Mouse (Mus musculus) CD4-positive, CD25-positive, alpha-beta regulatory T cell, adult 9 weeks (primary cell): Measurements from ENCODE around the gene Foxa3. TPM values are rescaled to one million over a fixed set of nuclear protein-coding genes. Genes with fewer than 3 reads are reported as not detected.

Experiments
- polyA plus RNA-seq: library from polyadenylated mRNA; unstranded; fragments of 100-300 nt; shearing (Covaris generic); gene quantifications from one replicate; pipeline ENCODE4 v1.2.1, GENCODE M21; 2017

Gene Foxa3
- not detected for polyA plus RNA-seq

GRCm38 (mm10) chr7:19023357-19023814 lies at the start of gene Foxa3:
TSS of gene Foxa3 (minus strand) at chr7:19023538.

GRCm38 (mm10) chr7:19054047-19054776 lies 30.9 kb upstream of the Foxa3 start, which contains the start of gene Rsph6a:
TSS of gene Rsph6a (plus strand) at chr7:19054690.

GRCm38 (mm10) chr7:19024096-19024506 lies 763 bp upstream of the Foxa3 start, which contains the start of gene Sympk:
TSS of gene Sympk (plus strand) at chr7:19024377.

GRCm38 (mm10) chr7:19003902-19004630 lies 19.3 kb downstream of the Foxa3 start, which contains the start of gene Irf2bp1:
TSS of gene Irf2bp1 (plus strand) at chr7:19004044.

GRCm38 (mm10) chr7:18990601-18991295 lies 32.6 kb downstream of the Foxa3 start, which contains the start of gene Mypop:
TSS of gene Mypop (plus strand) at chr7:18991245.

GRCm38 (mm10) chr7:18987100-18987499 lies 36.2 kb downstream of the Foxa3 start, which contains the start of gene Nanos2:
TSS of gene Nanos2 (plus strand) at chr7:18987400.

Other genes with a start within 250 kb of the Foxa3 start
- gene Psg19, start 225.0 kb downstream of the Foxa3 start, polyA plus RNA-seq: not detected
- not detected for gene Psg17, start 201.9 kb downstream of the Foxa3 start, polyA plus RNA-seq
- not detected for gene Mill2, start 183.6 kb downstream of the Foxa3 start, polyA plus RNA-seq
- gene Pglyrp1, start 152.2 kb downstream of the Foxa3 start, polyA plus RNA-seq: 189 TPM
- 20.1 TPM for gene Ccdc61, start 113.1 kb downstream of the Foxa3 start, polyA plus RNA-seq
- 0.06 TPM for gene Nova2, start 97.7 kb downstream of the Foxa3 start, polyA plus RNA-seq
- not detected for gene Nanos2, start 36.1 kb downstream of the Foxa3 start, polyA plus RNA-seq
- gene Mypop, start 32.3 kb downstream of the Foxa3 start, polyA plus RNA-seq: 3.5 TPM
- gene Irf2bp1, start 19.5 kb downstream of the Foxa3 start, polyA plus RNA-seq: 3.1 TPM
- gene Sympk, start 839 bp upstream of the Foxa3 start, polyA plus RNA-seq: 19.0 TPM
- gene Rsph6a, start 31.2 kb upstream of the Foxa3 start, polyA plus RNA-seq: not detected
- gene Dmwd, start 52.7 kb upstream of the Foxa3 start, polyA plus RNA-seq: not detected
- gene Dmpk, start 60.3 kb upstream of the Foxa3 start, polyA plus RNA-seq: 0.42 TPM
- gene Six5, start 71.1 kb upstream of the Foxa3 start, polyA plus RNA-seq: 0.15 TPM
- not detected for gene Gm4969, start 94.8 kb upstream of the Foxa3 start, polyA plus RNA-seq
- 28.3 TPM for gene Fbxo46, start 96.3 kb upstream of the Foxa3 start, polyA plus RNA-seq
- 17.4 TPM for gene Qpctl, start 125.8 kb upstream of the Foxa3 start, polyA plus RNA-seq
- gene Snrpd2, start 126.2 kb upstream of the Foxa3 start, polyA plus RNA-seq: 54.7 TPM
- not detected for gene Gipr, start 142.6 kb upstream of the Foxa3 start, polyA plus RNA-seq
- 33.3 TPM for gene Eml2, start 152.9 kb upstream of the Foxa3 start, polyA plus RNA-seq
- gene Gpr4, start 189.0 kb upstream of the Foxa3 start, polyA plus RNA-seq: 0.31 TPM
- gene Opa3, start 204.8 kb upstream of the Foxa3 start, polyA plus RNA-seq: 25.6 TPM
- 301 TPM for gene Vasp, start 248.3 kb upstream of the Foxa3 start, polyA plus RNA-seq